Mouse (Mus musculus) heart, embryonic 11.5 days (tissue): ENCODE measurements around the gene Slco1a1. TPM values are rescaled to one million over a fixed set of nuclear protein-coding genes. Genes with fewer than 3 reads are reported as not detected.

Experiments
- ATAC-seq: fragments of 200-750 bp; cut with Nextera tagmentation; replicated peaks from 2 replicates; pipeline ENCODE4 v1.8.0; 2017; ENCODE audit warnings: moderate library complexity; ENCODE audit not compliant: insufficient number of reproducible peaks, low FRiP score, low TSS enrichment
- H3K27ac ChIP-seq: fragments of 300-500 bp; sonication (generic); 2 replicates; pipeline ENCODE4 v1.5.1; 2014; ENCODE audit warnings: mild to moderate bottlenecking, low read depth, low read length
- H3K27me3 ChIP-seq: fragments of 300-500 bp; sonication (generic); 2 replicates; pipeline ENCODE4 v1.6.1; 2014; ENCODE audit warnings: mild to moderate bottlenecking, low read length, mixed read lengths; ENCODE audit not compliant: control insufficient read depth, insufficient read depth
- H3K36me3 ChIP-seq: fragments of 300-500 bp; sonication (generic); 2 replicates; pipeline ENCODE4 v1.6.1; 2014; ENCODE audit warnings: mild to moderate bottlenecking, low read length, moderate library complexity, mixed read lengths; ENCODE audit not compliant: control insufficient read depth, insufficient read depth
- H3K4me1 ChIP-seq: fragments of 300-500 bp; sonication (generic); 2 replicates; pipeline ENCODE4 v1.6.1; 2014; ENCODE audit warnings: low read length; ENCODE audit not compliant: control insufficient read depth, insufficient read depth
- H3K4me2 ChIP-seq: fragments of 300-500 bp; sonication (generic); 2 replicates; pipeline ENCODE4 v1.6.1; 2014; ENCODE audit warnings: mild to moderate bottlenecking, moderate library complexity
- H3K4me3 ChIP-seq: fragments of 300-500 bp; sonication (generic); 2 replicates; pipeline ENCODE4 v1.5.1; 2014; ENCODE audit warnings: low read depth, low read length
- H3K9ac ChIP-seq: fragments of 300-500 bp; sonication (generic); 2 replicates; pipeline ENCODE4 v1.6.1; 2014; ENCODE audit warnings: mild to moderate bottlenecking, low read depth, low read length, moderate library complexity
- H3K9me3 ChIP-seq: fragments of 300-500 bp; sonication (generic); replicated peaks from 2 replicates; pipeline ENCODE4 v1.6.1; 2016; ENCODE audit warnings: low read length; ENCODE audit not compliant: control insufficient read depth
- WGBS: fragments of 180-500 bp; shearing (Covaris S2); extraction: QIAGEN DNeasy Blood & Tissue Kit; methylation state at CpG from one replicate; pipeline ENCODE4 v1.1.7; 2014; ENCODE audit not compliant: insufficient replicate concordance; 5-methylcytosine and 5-hydroxymethylcytosine counted together
- polyA plus RNA-seq: library from polyadenylated mRNA; unstranded; fragments of >200 nt; fragmentation: Nextera tagmentation; extraction: Ambion mirVana; gene quantifications from 2 replicates; pipeline ENCODE4 v1.2.1, GENCODE M21; 2014

Slco1a1 gene
- not detected in 2 replicates for polyA plus RNA-seq

DNA sequence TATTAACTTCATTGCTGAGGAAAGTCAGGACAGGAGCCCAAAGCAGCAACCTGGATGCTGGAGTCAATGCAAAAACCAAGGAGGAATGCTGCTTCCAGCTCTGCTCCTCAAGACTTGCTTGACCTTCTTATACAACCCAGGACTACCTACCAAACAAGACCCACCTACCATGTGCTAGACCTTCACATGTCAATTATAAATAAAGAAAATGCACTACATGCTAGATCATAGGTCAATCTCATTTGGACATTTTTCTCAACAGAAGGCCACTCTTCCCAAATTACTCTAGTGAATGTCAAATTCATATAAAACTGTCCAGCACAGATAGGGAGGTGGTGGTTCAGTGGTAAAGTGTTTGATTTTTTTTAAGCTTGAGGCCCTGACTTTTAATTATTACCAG lies at the start of gene Slco1a1:
Slco1a1 (minus strand) TSS at position 101 of the 400 bp plus-strand sequence.
- no peak within 1 kb of the TSS for H3K27ac ChIP-seq
- no peaks in the 10 kb centered on the region for H3K27me3 ChIP-seq
- H3K4me3 ChIP-seq: no peak within 1 kb of the TSS
- no peak for ATAC-seq
- no peaks in the 10 kb centered on the region for H3K36me3 ChIP-seq
- H3K9ac ChIP-seq: no peak within 1 kb of the TSS
- no peaks in the 10 kb centered on the region for H3K9me3 ChIP-seq
- H3K4me1 ChIP-seq: no peaks in the 10 kb centered on the region
- H3K4me2 ChIP-seq: no peak within 1 kb of the TSS

DNA sequence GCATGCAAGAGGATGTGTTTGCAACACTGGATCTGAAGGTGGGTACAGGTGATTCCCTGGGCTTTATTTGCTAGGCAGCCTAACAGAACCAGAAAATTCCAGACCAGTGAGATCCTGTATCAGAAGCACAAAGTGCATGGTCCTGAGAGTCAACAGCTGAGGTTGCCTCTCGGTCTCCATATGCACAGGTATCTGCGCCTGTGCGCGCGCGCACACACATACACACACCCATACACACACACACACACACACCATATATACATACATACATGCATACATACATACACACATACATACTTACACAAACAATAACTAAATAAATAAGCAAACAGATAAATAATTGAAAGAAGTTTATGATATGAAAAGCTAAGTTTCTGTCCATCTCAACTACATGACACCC lies 40.0 kb upstream of the Slco1a1 start:
- H3K4me3 ChIP-seq: no peak overlapping the region
- H3K27me3 ChIP-seq: no peaks in the 10 kb centered on the region
- H3K9ac ChIP-seq: no peak overlapping the region
- no peak overlapping the region for H3K27ac ChIP-seq
- WGBS: 96% methylated on average over 6 of the region's 6 CpGs
- H3K9me3 ChIP-seq: no peaks in the 10 kb centered on the region
- no peaks in the 10 kb centered on the region for H3K4me1 ChIP-seq
- H3K4me2 ChIP-seq: no peak overlapping the region
- no peaks in the 10 kb centered on the region for H3K36me3 ChIP-seq
- no peak for ATAC-seq

DNA sequence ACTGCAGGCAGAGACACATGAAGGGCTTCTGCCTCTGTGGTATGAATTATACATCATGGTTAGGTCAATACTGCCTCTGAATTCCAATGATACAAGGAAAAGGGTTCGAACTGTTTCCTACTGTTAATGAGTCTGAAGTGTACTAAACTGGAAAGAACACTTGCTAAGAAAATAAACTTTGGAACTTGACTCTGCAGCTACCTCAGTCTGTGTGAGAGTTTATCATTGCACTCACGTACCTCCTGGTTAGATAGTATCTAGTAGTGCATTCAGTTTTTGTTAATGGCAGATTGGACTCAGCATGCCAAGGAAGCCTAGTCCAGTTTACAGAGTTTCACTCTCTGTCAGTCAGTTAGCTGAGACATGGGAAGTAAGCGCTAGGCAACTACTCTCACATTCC lies 37.9 kb upstream of the Slco1a1 start:
- H3K4me2 ChIP-seq: no peak overlapping the region
- H3K4me3 ChIP-seq: no peak overlapping the region
- H3K36me3 ChIP-seq: no peaks in the 10 kb centered on the region
- no peaks in the 10 kb centered on the region for H3K9me3 ChIP-seq
- 64% methylated on average over 3 of the region's 3 CpGs for WGBS
- no peaks in the 10 kb centered on the region for H3K27me3 ChIP-seq
- no peaks in the 10 kb centered on the region for H3K4me1 ChIP-seq
- no peak overlapping the region for H3K27ac ChIP-seq
- H3K9ac ChIP-seq: no peak overlapping the region
- no peak for ATAC-seq

DNA sequence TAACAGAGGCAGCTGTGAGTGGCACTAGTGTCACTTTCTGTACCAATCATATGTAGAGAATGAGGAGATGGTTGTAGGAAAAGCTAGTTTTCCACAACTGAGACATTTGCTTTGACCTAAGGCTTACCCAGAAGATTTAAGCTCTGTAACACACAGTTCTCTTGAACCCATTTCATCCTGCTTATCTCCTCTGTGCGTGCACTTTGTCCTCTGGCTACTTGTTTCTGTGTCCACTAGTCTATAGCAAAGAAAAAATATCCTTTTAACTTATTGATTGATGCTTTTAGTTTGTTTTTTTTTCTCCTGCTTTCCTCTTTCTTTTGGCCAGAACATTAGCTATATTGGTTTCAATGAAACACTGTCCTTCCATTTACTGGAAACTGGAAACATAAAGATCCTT lies 15.7 kb upstream of the Slco1a1 start:
- WGBS: 53% methylated on average over 1 of the region's 1 CpGs
- H3K4me2 ChIP-seq: no peak overlapping the region
- no peaks in the 10 kb centered on the region for H3K36me3 ChIP-seq
- H3K4me3 ChIP-seq: no peak overlapping the region
- H3K4me1 ChIP-seq: no peaks in the 10 kb centered on the region
- ATAC-seq: no peak
- no peaks in the 10 kb centered on the region for H3K27me3 ChIP-seq
- no peak overlapping the region for H3K27ac ChIP-seq
- H3K9me3 ChIP-seq: no peaks in the 10 kb centered on the region
- H3K9ac ChIP-seq: no peak overlapping the region

DNA sequence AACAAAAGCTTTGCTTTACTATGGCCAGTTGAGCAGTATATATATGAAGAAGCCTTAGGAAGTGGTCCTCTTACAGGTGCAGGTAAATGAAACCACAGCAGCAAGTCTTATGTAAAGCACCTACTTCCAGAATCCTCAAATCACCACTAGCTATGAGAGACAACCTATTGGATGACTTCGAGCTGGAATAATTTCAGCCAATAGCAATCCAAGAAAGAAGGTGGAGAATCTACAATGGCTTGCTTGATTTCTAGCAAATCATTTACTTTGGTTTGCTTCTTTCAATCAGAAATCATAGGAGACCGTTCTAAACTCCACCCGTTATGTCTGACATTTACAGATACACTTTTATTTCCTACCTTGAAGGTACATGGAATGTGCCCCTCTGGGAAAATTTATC lies 15.1 kb upstream of the Slco1a1 start:
- Histone ChIP-seq H3K27ac (no peak overlapping the region), H3K4me1 (no peaks in the 10 kb centered on the region), H3K27me3 (no peaks in the 10 kb centered on the region), H3K9me3 (no peaks in the 10 kb centered on the region), H3K36me3 (no peaks in the 10 kb centered on the region), H3K4me2 (no peak overlapping the region), H3K9ac (no peak overlapping the region), H3K4me3 (no peak overlapping the region)
- no peak for ATAC-seq
- WGBS: 85% methylated on average over 3 of the region's 3 CpGs

DNA sequence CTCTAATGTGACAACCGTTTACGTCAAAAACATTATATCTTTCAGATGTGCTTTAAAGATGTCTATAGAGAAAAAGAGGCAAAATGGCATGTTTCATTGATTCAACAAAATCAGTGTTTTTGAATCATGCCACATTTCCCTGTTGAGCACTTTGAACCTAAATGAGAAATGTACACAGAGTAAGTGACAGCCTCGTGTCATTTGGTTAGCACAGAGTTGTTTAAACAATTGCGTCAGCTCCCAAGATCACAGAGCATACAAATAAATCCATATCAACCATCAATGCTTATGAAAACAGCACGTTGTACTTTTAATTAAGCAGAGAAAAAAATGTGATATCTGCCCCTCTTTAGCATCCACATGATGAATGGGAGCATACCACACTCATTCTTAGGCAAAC lies 13.7 kb upstream of the Slco1a1 start:
- Histone ChIP-seq H3K4me3 (no peak overlapping the region), H3K4me1 (no peaks in the 10 kb centered on the region), H3K27me3 (no peaks in the 10 kb centered on the region), H3K27ac (no peak overlapping the region), H3K4me2 (no peak overlapping the region), H3K9ac (no peak overlapping the region), H3K9me3 (no peaks in the 10 kb centered on the region), H3K36me3 (no peaks in the 10 kb centered on the region)
- WGBS: 73% methylated on average over 5 of the region's 5 CpGs
- no peak for ATAC-seq

DNA sequence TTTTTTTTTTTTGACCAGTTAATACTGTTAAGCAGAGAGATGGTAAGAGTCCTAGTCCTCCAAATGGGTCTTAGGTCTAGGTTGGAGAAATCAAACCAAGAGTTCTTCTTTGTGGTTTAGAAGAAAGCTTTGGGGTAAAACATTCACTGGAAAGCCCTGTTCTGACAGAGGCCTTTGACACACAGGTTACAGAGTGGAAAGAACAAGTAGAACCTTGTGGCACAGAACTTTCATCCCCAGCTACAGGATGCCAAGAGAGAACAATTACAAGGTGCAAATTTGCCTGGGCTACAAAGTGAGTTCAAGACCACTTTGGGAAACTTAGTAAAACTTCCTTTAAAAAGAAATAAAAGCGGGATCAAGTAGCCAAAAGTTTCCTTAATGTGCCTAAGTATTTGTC lies 6.3 kb downstream of the Slco1a1 start:
- no peak for ATAC-seq
- Histone ChIP-seq H3K36me3 (no peaks in the 10 kb centered on the region), H3K4me1 (no peaks in the 10 kb centered on the region), H3K4me3 (no peak overlapping the region), H3K27ac (no peak overlapping the region), H3K4me2 (no peak overlapping the region), H3K27me3 (no peaks in the 10 kb centered on the region), H3K9me3 (no peaks in the 10 kb centered on the region), H3K9ac (no peak overlapping the region)
- WGBS: 70% methylated on average over 1 of the region's 1 CpGs

DNA sequence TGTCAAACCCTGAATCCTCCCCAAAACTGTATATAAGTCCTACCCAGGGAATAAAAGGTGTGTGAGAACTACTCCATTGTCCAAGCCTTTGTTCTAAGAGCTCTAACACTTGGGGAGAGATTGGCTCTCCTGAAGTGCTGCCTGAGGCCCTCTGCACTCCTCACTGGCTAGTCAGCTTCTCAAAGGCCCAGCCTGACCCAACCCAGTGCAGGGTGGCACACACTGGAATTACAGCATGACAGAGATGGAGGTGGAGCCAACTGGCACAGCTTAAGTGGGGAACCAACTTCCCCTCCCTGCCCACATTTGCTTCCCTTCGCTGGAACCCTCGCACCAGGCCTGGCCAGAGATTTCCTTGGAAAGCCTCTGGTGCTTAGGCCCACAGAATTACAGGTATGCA lies 48.6 kb downstream of the Slco1a1 start:
- 60% methylated on average over 2 of the region's 2 CpGs for WGBS
- Histone ChIP-seq H3K4me1 (no peaks in the 10 kb centered on the region), H3K9ac (no peak overlapping the region), H3K4me3 (no peak overlapping the region), H3K27me3 (no peaks in the 10 kb centered on the region), H3K9me3 (no peaks in the 10 kb centered on the region), H3K4me2 (no peak overlapping the region), H3K27ac (no peak overlapping the region), H3K36me3 (no peaks in the 10 kb centered on the region)
- no peak for ATAC-seq

DNA sequence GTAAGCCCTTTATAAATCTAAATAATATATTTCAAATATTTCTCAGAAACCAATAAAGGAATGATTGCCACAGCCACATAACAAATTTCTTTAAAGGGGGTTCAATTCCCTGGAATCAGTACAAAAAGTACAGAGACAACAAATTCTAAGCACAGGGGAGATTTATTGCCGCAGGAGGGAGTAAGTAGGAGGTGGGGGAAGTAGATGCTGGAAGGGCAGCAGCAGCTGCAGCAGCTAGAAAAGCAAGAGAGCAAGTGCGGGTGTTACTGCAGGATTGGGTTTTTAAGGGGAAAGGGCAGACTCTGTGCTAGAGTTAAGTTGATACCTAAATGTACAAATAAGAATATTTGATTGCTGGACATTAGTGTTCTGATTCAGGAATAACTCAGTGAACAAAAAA lies 57.0 kb downstream of the Slco1a1 start:
- 60% methylated on average over 2 of the region's 2 CpGs for WGBS

More for the DNA sequence above, 57.0 kb downstream of the Slco1a1 start:
- H3K4me1 ChIP-seq: no peaks in the 10 kb centered on the region
- H3K4me3 ChIP-seq: no peak overlapping the region
- H3K4me2 ChIP-seq: no peak overlapping the region
- no peaks in the 10 kb centered on the region for H3K36me3 ChIP-seq
- H3K9me3 ChIP-seq: no peaks in the 10 kb centered on the region
- no peak overlapping the region for H3K27ac ChIP-seq
- no peaks in the 10 kb centered on the region for H3K27me3 ChIP-seq
- ATAC-seq: no peak
- H3K9ac ChIP-seq: no peak overlapping the region
